Mouse (Mus musculus): Measurements from ENCODE around the gene 3110070M22Rik. TPM values are rescaled to one million over a fixed set of nuclear protein-coding genes. Genes with fewer than 3 reads are reported as not detected.

The 3110070M22Rik gene
- polyA plus RNA-seq, 1 experiment from 2014 or later: 0.86 TPM

- peaks cover 14% of the 10 kb centered on the region for H3K36me3 ChIP-seq (ENCODE audit: control insufficient read depth, insufficient read depth, low read length)
- no peak overlapping the region for H3K9ac ChIP-seq (ENCODE audit: low read depth, low read length)
- ATAC-seq (replicated peaks; ENCODE audit: insufficient number of reproducible peaks, low FRiP score, low TSS enrichment): no peak
- no peak overlapping the region for H3K27ac ChIP-seq (ENCODE audit: low read depth, low read length)
- no peaks in the 10 kb centered on the region for H3K27me3 ChIP-seq (ENCODE audit: control insufficient read depth, insufficient read depth, low read length)
- no peak overlapping the region for H3K4me2 ChIP-seq
- no peaks in the 10 kb centered on the region for H3K9me3 ChIP-seq (replicated peaks; ENCODE audit: control insufficient read depth, low read length)
- no peak overlapping the region for H3K4me3 ChIP-seq (ENCODE audit: low read depth, low read length)
- WGBS (ENCODE audit: insufficient replicate concordance): 90% methylated on average over 7 of the region's 7 CpGs
- no peaks in the 10 kb centered on the region for H3K4me1 ChIP-seq (ENCODE audit: control insufficient read depth, insufficient read depth, low read length)
Measured at GRCm38 (mm10) chr13:119456342-119456741, 31.8 kb downstream of the 3110070M22Rik start.

- H3K27me3 ChIP-seq (ENCODE audit: control insufficient read depth, insufficient read depth, low read length): no peaks in the 10 kb centered on the region
- H3K9me3 ChIP-seq (replicated peaks; ENCODE audit: control insufficient read depth, low read length): no peaks in the 10 kb centered on the region
- H3K9ac ChIP-seq (ENCODE audit: low read depth, low read length): no peak overlapping the region
- no peaks in the 10 kb centered on the region for H3K4me1 ChIP-seq (ENCODE audit: control insufficient read depth, insufficient read depth, low read length)
- H3K4me2 ChIP-seq: no peak overlapping the region
- no peak overlapping the region for H3K27ac ChIP-seq (ENCODE audit: low read depth, low read length)
- H3K4me3 ChIP-seq (ENCODE audit: low read depth, low read length): no peak overlapping the region
- no peak for ATAC-seq (replicated peaks; ENCODE audit: insufficient number of reproducible peaks, low FRiP score, low TSS enrichment)
- H3K36me3 ChIP-seq (ENCODE audit: control insufficient read depth, insufficient read depth, low read length): peaks cover 24% of the 10 kb centered on the region
Measured at GRCm38 (mm10) chr13:119455082-119455481, 33.1 kb downstream of the 3110070M22Rik start.

GRCm38 (mm10) chr13:119453563-119453962 lies 34.6 kb downstream of the 3110070M22Rik start:
- Histone ChIP-seq H3K4me2 (no peak overlapping the region), H3K27ac (ENCODE audit: low read depth, low read length) (no peak overlapping the region), H3K27me3 (ENCODE audit: control insufficient read depth, insufficient read depth, low read length) (no peaks in the 10 kb centered on the region), H3K4me1 (ENCODE audit: control insufficient read depth, insufficient read depth, low read length) (no peaks in the 10 kb centered on the region), H3K36me3 (ENCODE audit: control insufficient read depth, insufficient read depth, low read length) (peaks cover 26% of the 10 kb centered on the region), H3K9ac (ENCODE audit: low read depth, low read length) (no peak overlapping the region), H3K9me3 (replicated peaks; ENCODE audit: control insufficient read depth, low read length) (no peaks in the 10 kb centered on the region), H3K4me3 (ENCODE audit: low read depth, low read length) (no peak overlapping the region)
- 91% methylated on average over 4 of the region's 4 CpGs for WGBS (ENCODE audit: insufficient replicate concordance)
- ATAC-seq (replicated peaks; ENCODE audit: insufficient number of reproducible peaks, low FRiP score, low TSS enrichment): no peak

GRCm38 (mm10) chr13:119442244-119442643 lies 45.9 kb downstream of the 3110070M22Rik start:
- WGBS (ENCODE audit: insufficient replicate concordance): 93% methylated on average over 1 of the region's 1 CpGs
- Histone ChIP-seq H3K4me3 (ENCODE audit: low read depth, low read length) (no peak overlapping the region), H3K9me3 (replicated peaks; ENCODE audit: control insufficient read depth, low read length) (no peaks in the 10 kb centered on the region), H3K4me1 (ENCODE audit: control insufficient read depth, insufficient read depth, low read length) (no peaks in the 10 kb centered on the region), H3K27ac (ENCODE audit: low read depth, low read length) (no peak overlapping the region), H3K4me2 (no peak overlapping the region), H3K27me3 (ENCODE audit: control insufficient read depth, insufficient read depth, low read length) (no peaks in the 10 kb centered on the region), H3K36me3 (ENCODE audit: control insufficient read depth, insufficient read depth, low read length) (peaks cover 28% of the 10 kb centered on the region), H3K9ac (ENCODE audit: low read depth, low read length) (no peak overlapping the region)
- ATAC-seq (replicated peaks; ENCODE audit: insufficient number of reproducible peaks, low FRiP score, low TSS enrichment): no peak

Other genes starting within 250 kb of the 3110070M22Rik start
- gene Paip1, start 59.8 kb downstream of the 3110070M22Rik start, polyA plus RNA-seq (2014; fragmentation: Nextera tagmentation; extraction: Ambion mirVana): 31.2 and 37.1 TPM in 2 replicates
- 38.8 and 42.4 TPM in 2 replicates for gene 4833420G17Rik, start 25.6 kb downstream of the 3110070M22Rik start, polyA plus RNA-seq (2014; fragmentation: Nextera tagmentation; extraction: Ambion mirVana)
- gene Tmem267, start 344 bp downstream of the 3110070M22Rik start, polyA plus RNA-seq (2014; fragmentation: Nextera tagmentation; extraction: Ambion mirVana): 1.0 and 1.6 TPM in 2 replicates
- 0.06 TPM in 1 of 2 replicates, not detected in the other for gene Ccl28, start 135.4 kb upstream of the 3110070M22Rik start, polyA plus RNA-seq (2014; fragmentation: Nextera tagmentation; extraction: Ambion mirVana)
- 102 and 124 TPM in 2 replicates for gene Hmgcs1, start 202.0 kb upstream of the 3110070M22Rik start, polyA plus RNA-seq (2014; fragmentation: Nextera tagmentation; extraction: Ambion mirVana)